In the genomic region with DNA sequence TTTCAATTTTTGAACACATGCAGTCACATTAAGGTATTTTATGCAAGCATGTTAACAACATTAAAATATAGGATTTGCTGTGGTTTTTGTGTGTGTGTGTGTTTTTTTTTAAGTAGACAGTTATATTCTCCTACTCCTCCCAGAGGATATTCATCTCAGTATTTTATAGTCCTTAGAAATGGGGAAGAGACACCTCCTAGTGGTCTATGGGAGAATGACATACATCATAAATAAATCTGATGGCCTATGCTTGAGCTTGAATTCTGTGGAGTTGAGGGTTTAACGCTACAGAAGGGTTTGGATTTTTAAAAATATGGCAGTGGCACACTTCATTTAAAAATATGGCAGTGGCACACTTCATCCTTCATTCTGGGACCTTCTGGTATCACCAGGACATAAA, we compare ENCODE assay signal across 10 mouse cellular contexts. TPM values are rescaled to one million over a fixed set of nuclear protein-coding genes. Genes with fewer than 3 reads are reported as not detected.
DNase-seq lines count a peak whose midpoint lies in the region; ATAC-seq and TF ChIP-seq lines count a peak whose summit lies in the region.
"Had no signal": no experiment of that assay in that cellular context is flagged by ENCODE, and none has a peak within 500 bp of the region (broad histone marks: within the 10 kb centered on the region; RNA-seq: fewer than 3 reads in every experiment).

No protein-coding gene starts in this region.

- H3K4me2 ChIP-seq in forebrain, postnatal 0 days (ENCODE audit: low read depth) = no peak overlapping the region
- H3K4me2 ChIP-seq in forebrain, embryonic 12.5 days = no peak overlapping the region
- no peak overlapping the region for H3K4me2 ChIP-seq in liver, postnatal 0 days (ENCODE audit: low read depth, low read length)
- H3K4me2 ChIP-seq in liver, embryonic 11.5 days = no peak overlapping the region

- H3K27ac ChIP-seq in forebrain, postnatal 0 days (ENCODE audit: low read depth, low read length) = no peak overlapping the region
- H3K27ac ChIP-seq in forebrain, embryonic 12.5 days = no peak overlapping the region
- H3K27ac ChIP-seq in liver, postnatal 0 days (ENCODE audit: low read depth) = no peak overlapping the region
- no peak overlapping the region for H3K27ac ChIP-seq in liver, embryonic 11.5 days (ENCODE audit: low read depth, low read length)

- no peaks in the 10 kb centered on the region for H3K27me3 ChIP-seq in forebrain, postnatal 0 days (ENCODE audit: insufficient read depth, low read length)
- no peaks in the 10 kb centered on the region for H3K27me3 ChIP-seq in forebrain, embryonic 12.5 days
- H3K27me3 ChIP-seq in liver, postnatal 0 days (ENCODE audit: insufficient read depth, low read length) = no peaks in the 10 kb centered on the region
- no peaks in the 10 kb centered on the region for H3K27me3 ChIP-seq in liver, embryonic 11.5 days (replicated peaks; ENCODE audit: control insufficient read depth, insufficient read depth, low read length)

- no peaks in the 10 kb centered on the region for H3K9me3 ChIP-seq in forebrain, postnatal 0 days (ENCODE audit: low read length)
- no peaks in the 10 kb centered on the region for H3K9me3 ChIP-seq in forebrain, embryonic 12.5 days
- no peaks in the 10 kb centered on the region for H3K9me3 ChIP-seq in liver, postnatal 0 days (ENCODE audit: low read length)
- H3K9me3 ChIP-seq in liver, embryonic 11.5 days (ENCODE audit: control insufficient read depth, low read length) = no peaks in the 10 kb centered on the region

- H3K4me1 ChIP-seq in forebrain, postnatal 0 days (ENCODE audit: insufficient read depth) = no peaks in the 10 kb centered on the region
- no peaks in the 10 kb centered on the region for H3K4me1 ChIP-seq in forebrain, embryonic 12.5 days
- H3K4me1 ChIP-seq in liver, postnatal 0 days (ENCODE audit: insufficient read depth) = no peaks in the 10 kb centered on the region
- H3K4me1 ChIP-seq in liver, embryonic 11.5 days (replicated peaks; ENCODE audit: control insufficient read depth, insufficient read depth, low read length) = no peaks in the 10 kb centered on the region

- peak; percentile 77 for DNase-seq in forebrain, postnatal 0 days
- no peak for DNase-seq in liver, postnatal 0 days
- no peak for DNase-seq in liver, embryonic 11.5 days (ENCODE audit: low spot score)
- DNase-seq in c-Kit-positive CD71-positive TER-119-negative erythroid progenitor cells, embryonic 14.5 days (ENCODE audit: low read depth) = peak; percentile 6
- DNase-seq in retina, embryonic 14.5 days (ENCODE audit: low spot score) = peak; percentile 78
- DNase-seq in gastrocnemius, postnatal 36 days = no peak
- DNase-seq in thymus, adult 18-20 months = no peak
- DNase-seq: layer of hippocampus, adult 9-11 months had no signal

- peak; percentile 82 for TF ChIP-seq CTCF in forebrain, postnatal 0 days (IDR thresholded peaks at IDR 0.05; ENCODE audit: low read depth)
- peak; percentile 64 for TF ChIP-seq CTCF in liver, postnatal 0 days (IDR thresholded peaks at IDR 0.05; ENCODE audit: low read depth)

- no peak overlapping the region for H3K4me3 ChIP-seq in forebrain, postnatal 0 days (ENCODE audit: low read depth, low read length)
- no peak overlapping the region for H3K4me3 ChIP-seq in forebrain, embryonic 12.5 days (replicated peaks)
- H3K4me3 ChIP-seq in liver, postnatal 0 days (ENCODE audit: low read depth, low read length) = no peak overlapping the region
- no peak overlapping the region for H3K4me3 ChIP-seq in liver, embryonic 11.5 days (ENCODE audit: low read depth, low read length)
- H3K4me3 ChIP-seq: myocyte had no signal

- peak; percentile 74 for ATAC-seq in forebrain, postnatal 0 days
- no peak for ATAC-seq in forebrain, embryonic 12.5 days (ENCODE audit: low FRiP score)
- ATAC-seq in liver, postnatal 0 days = no peak
- no peak for ATAC-seq in liver, embryonic 11.5 days (replicated peaks; ENCODE audit: low FRiP score)

- H3K36me3 ChIP-seq in forebrain, postnatal 0 days (ENCODE audit: insufficient read depth) = no peaks in the 10 kb centered on the region
- no peaks in the 10 kb centered on the region for H3K36me3 ChIP-seq in forebrain, embryonic 12.5 days (replicated peaks)
- H3K36me3 ChIP-seq in liver, postnatal 0 days (replicated peaks; ENCODE audit: insufficient read depth, low read length) = no peaks in the 10 kb centered on the region
- no peaks in the 10 kb centered on the region for H3K36me3 ChIP-seq in liver, embryonic 11.5 days (ENCODE audit: control insufficient read depth, insufficient read depth, low read length)

- WGBS in forebrain, postnatal 0 days = 45% methylated on average over 1 of the region's 1 CpGs
- WGBS in forebrain, embryonic 12.5 days = 65% methylated on average over 1 of the region's 1 CpGs
- 56% methylated on average over 1 of the region's 1 CpGs for WGBS in liver, postnatal 0 days (ENCODE audit: insufficient replicate concordance)
- 60% methylated on average over 1 of the region's 1 CpGs for WGBS in liver, embryonic 11.5 days

- intact Hi-C loops in gastrocnemius, postnatal 36 days (cut with DNase I) = loop anchor here (5.0 kb wide), 1 partner anchor 156 kb away; no protein-coding TSS in a partner anchor

- no peak overlapping the region for H3K9ac ChIP-seq in forebrain, postnatal 0 days
- no peak overlapping the region for H3K9ac ChIP-seq in forebrain, embryonic 12.5 days
- no peak overlapping the region for H3K9ac ChIP-seq in liver, postnatal 0 days (replicated peaks)
- H3K9ac ChIP-seq in liver, embryonic 11.5 days (ENCODE audit: low read depth, low read length) = no peak overlapping the region

- TF ChIP-seq EP300 in liver, postnatal 0 days (IDR thresholded peaks at IDR 0.05; ENCODE audit: low read depth) = no peak

RNA-seq across cellular contexts. Expression of gene Tgm3, which starts 46.0 kb away (rescaled TPM):
- 0.48 and 0.77 TPM in 2 replicates for total RNA-seq in forebrain, postnatal 0 days (2014; rRNA removed)
- 0.12 and 0.16 TPM in 2 replicates for polyA plus RNA-seq in forebrain, postnatal 0 days (2015; fragmentation: Nextera tagmentation; extraction: Ambion mirVana)
- polyA plus RNA-seq in forebrain, embryonic 12.5 days (2016; fragmentation: Nextera tagmentation; extraction: Ambion mirVana) = not detected in 2 replicates
- polyA plus RNA-seq in liver, postnatal 0 days (2015; fragmentation: Nextera tagmentation; extraction: Ambion mirVana) = not detected in 2 replicates
- not detected in 2 replicates for polyA plus RNA-seq in liver, embryonic 11.5 days (2014; fragmentation: Nextera tagmentation; extraction: Ambion mirVana)
- total RNA-seq in gastrocnemius, postnatal 36 days (2021) = not detected
- polyA plus RNA-seq: myocyte had no signal

RNA-seq across cellular contexts. Expression of gene Tgm6, which starts 54.1 kb away (rescaled TPM):
- 0.15 and 0.24 TPM in 2 replicates for total RNA-seq in forebrain, postnatal 0 days (2014; rRNA removed)
- polyA plus RNA-seq in forebrain, postnatal 0 days (2015; fragmentation: Nextera tagmentation; extraction: Ambion mirVana) = 0.29 and 0.33 TPM in 2 replicates
- 0.06 TPM in 2 replicates for polyA plus RNA-seq in forebrain, embryonic 12.5 days (2016; fragmentation: Nextera tagmentation; extraction: Ambion mirVana)
- not detected in 2 replicates for polyA plus RNA-seq in liver, postnatal 0 days (2015; fragmentation: Nextera tagmentation; extraction: Ambion mirVana)
- not detected in 2 replicates for polyA plus RNA-seq in liver, embryonic 11.5 days (2014; fragmentation: Nextera tagmentation; extraction: Ambion mirVana)
- total RNA-seq in gastrocnemius, postnatal 36 days (2021) = not detected
- polyA plus RNA-seq: myocyte had no signal

Comparison
In these comparisons a context has a peak if more than half of its experiments do, and no peak if none do; other contexts are left out.
1. DNase-seq: peak in forebrain, postnatal 0 days (single experiment), c-Kit-positive CD71-positive TER-119-negative erythroid progenitor cells, embryonic 14.5 days (single experiment) and retina, embryonic 14.5 days (single experiment); none in liver, postnatal 0 days (single experiment), liver, embryonic 11.5 days (single experiment), gastrocnemius, postnatal 36 days (0 of 2) and thymus, adult 18-20 months (0 of 2).